Comparison of ENCODE assay signal across 12 mouse cellular contexts in genomic region chr10:20226728-20227127, GRCm38 (mm10).
A peak's percentile ranks its signal among the peaks of the same experiment; 100 is the strongest.
DNase-seq lines count a peak whose midpoint lies in the region; ATAC-seq and TF ChIP-seq lines count a peak whose summit lies in the region.
"Had no signal": no experiment of that assay in that cellular context is flagged by ENCODE, and none has a peak within 500 bp of the region (broad histone marks: within the 10 kb centered on the region; RNA-seq: fewer than 3 reads in every experiment).

No protein-coding gene starts in this region.

- no peaks in the 10 kb centered on the region for H3K36me3 ChIP-seq in embryonic facial prominence, embryonic 14.5 days (ENCODE audit: control insufficient read depth, insufficient read depth, low read length)
- no peaks in the 10 kb centered on the region for H3K36me3 ChIP-seq in embryonic facial prominence, embryonic 10.5 days (replicated peaks)
- H3K36me3 ChIP-seq in kidney, adult 2 months (ENCODE audit: control insufficient read depth, insufficient read depth, low read length), result no peaks in the 10 kb centered on the region
- no peaks in the 10 kb centered on the region for H3K36me3 ChIP-seq in kidney, embryonic 14.5 days (ENCODE audit: control insufficient read depth, insufficient read depth, low read length)
- H3K36me3 ChIP-seq: hindbrain, embryonic 12.5 days; limb, embryonic 13.5 days; neural tube, embryonic 12.5 days had no signal

- no peak overlapping the region for H3K4me2 ChIP-seq in embryonic facial prominence, embryonic 14.5 days (ENCODE audit: low read depth, low read length)
- H3K4me2 ChIP-seq in kidney, embryonic 14.5 days (replicated peaks; ENCODE audit: low read depth, low read length), result no peak overlapping the region
- H3K4me2 ChIP-seq: hindbrain, embryonic 12.5 days; limb, embryonic 13.5 days; neural tube, embryonic 12.5 days had no signal

- no peak overlapping the region for H3K9ac ChIP-seq in embryonic facial prominence, embryonic 14.5 days (ENCODE audit: low read depth, low read length)
- H3K9ac ChIP-seq in kidney, embryonic 14.5 days (ENCODE audit: low read depth, low read length), result no peak overlapping the region
- H3K9ac ChIP-seq: hindbrain, embryonic 12.5 days; limb, embryonic 13.5 days; neural tube, embryonic 12.5 days had no signal

- TF ChIP-seq POLR2A in kidney, adult 2 months (IDR thresholded peaks at IDR 0.05; ENCODE audit: low read depth, low read length), result no peak

- no peaks in the 10 kb centered on the region for H3K27me3 ChIP-seq in embryonic facial prominence, embryonic 14.5 days (replicated peaks; ENCODE audit: control insufficient read depth, insufficient read depth, low read length)
- no peaks in the 10 kb centered on the region for H3K27me3 ChIP-seq in embryonic facial prominence, embryonic 10.5 days (replicated peaks; ENCODE audit: low read depth, poor library complexity, severe bottlenecking)
- H3K27me3 ChIP-seq in kidney, adult 2 months (replicated peaks; ENCODE audit: control insufficient read depth, insufficient read depth, low read length), result no peaks in the 10 kb centered on the region
- H3K27me3 ChIP-seq in kidney, embryonic 14.5 days (ENCODE audit: control insufficient read depth, insufficient read depth, low read length), result no peaks in the 10 kb centered on the region
- H3K27me3 ChIP-seq: hindbrain, embryonic 12.5 days; limb, embryonic 13.5 days; neural tube, embryonic 12.5 days had no signal

- peak; percentile 20 for DNase-seq in embryonic facial prominence, embryonic 14.5 days (ENCODE audit: low spot score)
- DNase-seq in embryonic facial prominence, embryonic 10.5 days (ENCODE audit: low spot score), result no peak
- DNase-seq in kidney, adult 2 months, result peak; percentile 81
- DNase-seq in testis, postnatal 14 days (ENCODE audit: low spot score), result peak; percentile 43
- no peak for DNase-seq in testis, postnatal 10 days (ENCODE audit: low spot score)
- no peak for DNase-seq in thymus, postnatal 10 days (ENCODE audit: low spot score in 2 of 2)

- H3K4me1 ChIP-seq in embryonic facial prominence, embryonic 14.5 days (ENCODE audit: control insufficient read depth, insufficient read depth, low read length), result no peaks in the 10 kb centered on the region
- H3K4me1 ChIP-seq in embryonic facial prominence, embryonic 10.5 days, result no peaks in the 10 kb centered on the region
- peaks cover 19% of the 10 kb centered on the region; the same call in 1 of the 2 replicates for H3K4me1 ChIP-seq in kidney, adult 2 months (ENCODE audit: control insufficient read depth, insufficient read depth, low read length)
- H3K4me1 ChIP-seq in kidney, embryonic 14.5 days (ENCODE audit: control insufficient read depth, insufficient read depth, low read length), result no peaks in the 10 kb centered on the region
- H3K4me1 ChIP-seq: hindbrain, embryonic 12.5 days; limb, embryonic 13.5 days; neural tube, embryonic 12.5 days had no signal

- no peak overlapping the region for H3K4me3 ChIP-seq in embryonic facial prominence, embryonic 14.5 days (ENCODE audit: low read depth, low read length)
- H3K4me3 ChIP-seq in embryonic facial prominence, embryonic 10.5 days, result no peak overlapping the region
- H3K4me3 ChIP-seq in kidney, adult 2 months (ENCODE audit: insufficient read depth, low read depth, low read length), result no peak overlapping the region
- no peak overlapping the region for H3K4me3 ChIP-seq in kidney, embryonic 14.5 days (ENCODE audit: low read length)
- H3K4me3 ChIP-seq: hindbrain, embryonic 12.5 days; limb, embryonic 13.5 days; neural tube, embryonic 12.5 days had no signal

- H3K9me3 ChIP-seq in embryonic facial prominence, embryonic 14.5 days (ENCODE audit: control insufficient read depth, low read length), result no peaks in the 10 kb centered on the region
- H3K9me3 ChIP-seq in embryonic facial prominence, embryonic 10.5 days, result no peaks in the 10 kb centered on the region
- no peaks in the 10 kb centered on the region for H3K9me3 ChIP-seq in kidney, embryonic 14.5 days (ENCODE audit: control insufficient read depth, low read length)
- H3K9me3 ChIP-seq: hindbrain, embryonic 12.5 days; limb, embryonic 13.5 days; neural tube, embryonic 12.5 days had no signal

- H3K27ac ChIP-seq in embryonic facial prominence, embryonic 14.5 days (replicated peaks; ENCODE audit: low read depth, low read length), result no peak overlapping the region
- no peak overlapping the region for H3K27ac ChIP-seq in embryonic facial prominence, embryonic 10.5 days (replicated peaks)
- H3K27ac ChIP-seq in kidney, adult 2 months (ENCODE audit: insufficient read depth, low read depth, low read length), result no peak overlapping the region
- H3K27ac ChIP-seq in kidney, embryonic 14.5 days (ENCODE audit: low read depth, low read length), result no peak overlapping the region
- H3K27ac ChIP-seq: hindbrain, embryonic 12.5 days; limb, embryonic 13.5 days; macrophage; neural tube, embryonic 12.5 days had no signal

- no peak for ATAC-seq in embryonic facial prominence, embryonic 14.5 days (ENCODE audit: low read depth)
- ATAC-seq in kidney, embryonic 14.5 days (ENCODE audit: low FRiP score, low TSS enrichment), result no peak
- ATAC-seq in granulocyte monocyte progenitor cell, adult 5-6 weeks (replicated peaks; ENCODE audit: poor library complexity, severe bottlenecking), result no peak

- TF ChIP-seq CTCF in kidney, adult 2 months (conservative IDR thresholded peaks at IDR 0.05; ENCODE audit: insufficient read depth, insufficient read length, low read depth, low read length), result no peak

- WGBS in embryonic facial prominence, embryonic 14.5 days, result 63% methylated on average over 4 of the region's 4 CpGs
- WGBS in embryonic facial prominence, embryonic 10.5 days, result 66% methylated on average over 4 of the region's 4 CpGs
- 36% methylated on average over 4 of the region's 4 CpGs for WGBS in kidney, adult 2 months
- 69% methylated on average over 4 of the region's 4 CpGs for WGBS in kidney, embryonic 14.5 days

Comparison
In these comparisons a context has a peak if more than half of its experiments do, and no peak if none do; other contexts are left out.
1. DNase-seq: peak in embryonic facial prominence, embryonic 14.5 days (single experiment), kidney, adult 2 months (single experiment) and testis, postnatal 14 days (single experiment); none in embryonic facial prominence, embryonic 10.5 days (single experiment), testis, postnatal 10 days (single experiment) and thymus, postnatal 10 days (0 of 2).